Mouse (Mus musculus) activated CD4-positive, CD25-positive, alpha-beta regulatory T cell (primary cell): Measurements from ENCODE around the gene Rtca. TPM values are rescaled to one million over a fixed set of nuclear protein-coding genes. Genes with fewer than 3 reads are reported as not detected.

Experiments used
- polyA plus RNA-seq, 2 experiments: library from polyadenylated mRNA; unstranded; fragments of 100-300 nt; shearing (Covaris generic); gene quantifications; one replicate each; pipeline ENCODE4 v1.2.1; 2017

The Rtca gene
- polyA plus RNA-seq, result 10 to 100 TPM; 34.2 to 50.2 TPM

GRCm38 (mm10) chr3:116507772-116508351, at the start of gene Rtca:
Gene Rtca, minus strand, starts transcription at chr3:116508208.

GRCm38 (mm10) chr3:116512904-116513716, 5.1 kb upstream of the Rtca start, which contains the start of gene Dbt:
Gene Dbt, plus strand, starts transcription at chr3:116513070.

Other genes starting within 250 kb of the Rtca start
- gene Cdc14a, start 84.2 kb downstream of the Rtca start, polyA plus RNA-seq, result 10 to 100 TPM; 24.7 to 27.3 TPM
- gene Dbt, start 4.9 kb upstream of the Rtca start, polyA plus RNA-seq, result 10 to 100 TPM; 11.4 to 15.9 TPM
- gene Lrrc39, start 54.8 kb upstream of the Rtca start, polyA plus RNA-seq, result under 1 TPM; 0.42 to 0.79 TPM
- 10 to 100 TPM in 1 of 2 experiments, 1 to 10 TPM in 1; 6.6 to 13.1 TPM for gene Sass6, start 86.8 kb upstream of the Rtca start, polyA plus RNA-seq
- gene Trmt13, start 106.4 kb upstream of the Rtca start, polyA plus RNA-seq, result 10 to 100 TPM; 28.3 to 42.7 TPM
- 100 to 1,000 TPM; 106 to 107 TPM for gene Mfsd14a, start 154.5 kb upstream of the Rtca start, polyA plus RNA-seq
- not detected for gene Gm43191, start 173.1 kb upstream of the Rtca start, polyA plus RNA-seq
- gene Slc35a3, start 204.6 kb upstream of the Rtca start, polyA plus RNA-seq, result 10 to 100 TPM; 22.3 to 27.0 TPM